Mouse (Mus musculus): ENCODE data around the gene Fcamr.

Gene Fcamr

GRCm38 (mm10) chr1:130800602-130801001 is at the start of gene Fcamr:
Fcamr (plus strand) TSS chr1:130800902.
- no peak for DNase-seq (ENCODE audit: low read depth, low spot score)

- DNase-seq (ENCODE audit: low read depth, low spot score): no peak
Measured at GRCm38 (mm10) chr1:130759689-130760088, 41.0 kb upstream of the Fcamr start.

- no peak for DNase-seq (ENCODE audit: low read depth, low spot score)
Measured at GRCm38 (mm10) chr1:130761597-130761996, 39.1 kb upstream of the Fcamr start.

- DNase-seq (ENCODE audit: low read depth, low spot score): no peak
Measured at GRCm38 (mm10) chr1:130762045-130762760, 38.5 kb upstream of the Fcamr start.

- DNase-seq (ENCODE audit: low read depth, low spot score): no peak
Measured at GRCm38 (mm10) chr1:130764027-130764461, 36.7 kb upstream of the Fcamr start.

GRCm38 (mm10) chr1:130767066-130767465 is 33.6 kb upstream of the Fcamr start:
- no peak for DNase-seq (ENCODE audit: low read depth, low spot score)

GRCm38 (mm10) chr1:130769925-130770324 is 30.8 kb upstream of the Fcamr start:
- DNase-seq (ENCODE audit: low read depth, low spot score): no peak

GRCm38 (mm10) chr1:130770487-130770886 is 30.2 kb upstream of the Fcamr start:
- no peak for DNase-seq (ENCODE audit: low read depth, low spot score)

- DNase-seq (ENCODE audit: low read depth, low spot score): no peak
Measured at GRCm38 (mm10) chr1:130770981-130771494, 29.7 kb upstream of the Fcamr start.

- DNase-seq (ENCODE audit: low read depth, low spot score): no peak
Measured at GRCm38 (mm10) chr1:130775234-130775633, 25.5 kb upstream of the Fcamr start.

GRCm38 (mm10) chr1:130775691-130776331 is 24.9 kb upstream of the Fcamr start:
- DNase-seq (ENCODE audit: low read depth, low spot score): no peak

- DNase-seq (ENCODE audit: low read depth, low spot score): peak; percentile 31
Measured at GRCm38 (mm10) chr1:130776645-130777044, 24.1 kb upstream of the Fcamr start.

GRCm38 (mm10) chr1:130779867-130780266 is 20.8 kb upstream of the Fcamr start:
- no peak for DNase-seq (ENCODE audit: low read depth, low spot score)

- peak; percentile 62 for DNase-seq (ENCODE audit: low read depth, low spot score)
Measured at GRCm38 (mm10) chr1:130784054-130784453, 16.6 kb upstream of the Fcamr start.

GRCm38 (mm10) chr1:130787001-130787400 is 13.7 kb upstream of the Fcamr start:
- peak; percentile 43 for DNase-seq (ENCODE audit: low read depth, low spot score)

- DNase-seq (ENCODE audit: low read depth, low spot score): no peak
Measured at GRCm38 (mm10) chr1:130789512-130790451, 10.9 kb upstream of the Fcamr start.

GRCm38 (mm10) chr1:130795331-130795730 is 5.4 kb upstream of the Fcamr start:
- DNase-seq (ENCODE audit: low read depth, low spot score): peak; percentile 23

GRCm38 (mm10) chr1:130796967-130797684 is 3.6 kb upstream of the Fcamr start:
- DNase-seq (ENCODE audit: low read depth, low spot score): peak; percentile 69

- DNase-seq (ENCODE audit: low read depth, low spot score): no peak
Measured at GRCm38 (mm10) chr1:130798037-130798436, 2.7 kb upstream of the Fcamr start.

- peak; percentile 10 for DNase-seq (ENCODE audit: low read depth, low spot score)
Measured at GRCm38 (mm10) chr1:130798551-130798950, 2.2 kb upstream of the Fcamr start.

- peak; percentile 71 for DNase-seq (ENCODE audit: low read depth, low spot score)
Measured at GRCm38 (mm10) chr1:130799399-130799798, 1.3 kb upstream of the Fcamr start.

All from A20 (cell line).